Mouse (Mus musculus): ENCODE measurements at regions not wholly inside any gene's neighbourhood (a gene's known extent, or its start where the extent isn't known, plus 50 kb on each side); places are given as distances from the start of the nearest gene placed in this dataset.

DNA sequence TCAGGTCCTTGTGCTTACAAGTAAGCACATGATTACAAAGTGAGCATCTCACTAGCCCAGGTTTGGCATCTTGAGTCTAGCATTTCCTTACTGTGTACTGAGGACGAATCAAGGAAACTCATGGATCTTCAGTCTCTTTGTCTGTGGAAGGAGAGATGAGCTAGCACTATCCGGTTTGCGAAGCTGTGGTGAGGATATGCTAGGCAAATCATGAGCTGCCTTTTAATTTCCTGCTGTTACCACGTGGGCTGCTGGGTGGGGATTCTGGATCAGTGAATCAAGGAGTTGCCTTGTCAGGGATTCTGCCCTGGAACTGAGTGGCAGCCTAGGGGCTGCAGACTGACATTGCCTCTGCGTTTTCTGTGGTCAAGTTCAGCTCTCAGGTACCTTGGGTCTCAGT lies 167.3 kb downstream of the 1810013L24Rik start:
- Histone ChIP-seq H3K27ac (ENCODE audit: insufficient read depth, low read length) (no peak overlapping the region), H3K27me3 (ENCODE audit: control insufficient read depth, insufficient read depth, low read length) (no peaks in the 10 kb centered on the region), H3K4me3 (replicated peaks; ENCODE audit: insufficient read depth, low read depth, low read length) (no peak overlapping the region), H3K4me1 (ENCODE audit: control insufficient read depth, insufficient read depth, low read length) (no peaks in the 10 kb centered on the region)
- WGBS, result 77% methylated on average over 5 of the region's 5 CpGs
- no peak for DNase-seq
- TF ChIP-seq POLR2A (IDR thresholded peaks at IDR 0.05; ENCODE audit: borderline replicate concordance, insufficient read depth, low read length) (no peak), CTCF (IDR thresholded peaks at IDR 0.05; ENCODE audit: borderline replicate concordance, insufficient read depth, low read depth, low read length) (no peak)

GRCm38 (mm10) chr16:9004012-9004411 lies 174.1 kb downstream of the 1810013L24Rik start:
- Histone ChIP-seq H3K27me3 (ENCODE audit: control insufficient read depth, insufficient read depth, low read length) (no peaks in the 10 kb centered on the region), H3K4me1 (ENCODE audit: control insufficient read depth, insufficient read depth, low read length) (no peaks in the 10 kb centered on the region), H3K27ac (ENCODE audit: insufficient read depth, low read length) (no peak overlapping the region), H3K4me3 (replicated peaks; ENCODE audit: insufficient read depth, low read depth, low read length) (no peak overlapping the region)
- TF ChIP-seq POLR2A (IDR thresholded peaks at IDR 0.05; ENCODE audit: borderline replicate concordance, insufficient read depth, low read length) (no peak), CTCF (IDR thresholded peaks at IDR 0.05; ENCODE audit: borderline replicate concordance, insufficient read depth, low read depth, low read length) (no peak)
- WGBS, result 26% methylated on average over 6 of the region's 6 CpGs
- DNase-seq, result no peak

GRCm38 (mm10) chr16:9005933-9006332 lies 176.0 kb downstream of the 1810013L24Rik start:
- no peak for TF ChIP-seq CTCF (IDR thresholded peaks at IDR 0.05; ENCODE audit: borderline replicate concordance, insufficient read depth, low read depth, low read length)
- no peak for TF ChIP-seq POLR2A (IDR thresholded peaks at IDR 0.05; ENCODE audit: borderline replicate concordance, insufficient read depth, low read length)
- H3K4me1 ChIP-seq (ENCODE audit: control insufficient read depth, insufficient read depth, low read length), result no peaks in the 10 kb centered on the region
- H3K27me3 ChIP-seq (ENCODE audit: control insufficient read depth, insufficient read depth, low read length), result no peaks in the 10 kb centered on the region
- no peak overlapping the region for H3K27ac ChIP-seq (ENCODE audit: insufficient read depth, low read length)
- DNase-seq, result no peak
- H3K4me3 ChIP-seq (replicated peaks; ENCODE audit: insufficient read depth, low read depth, low read length), result no peak overlapping the region
- WGBS, result 38% methylated on average over 5 of the region's 5 CpGs

GRCm38 (mm10) chr16:9009361-9010083 lies 179.6 kb downstream of the 1810013L24Rik start:
- no peak for TF ChIP-seq POLR2A (IDR thresholded peaks at IDR 0.05; ENCODE audit: borderline replicate concordance, insufficient read depth, low read length)
- TF ChIP-seq CTCF (IDR thresholded peaks at IDR 0.05; ENCODE audit: borderline replicate concordance, insufficient read depth, low read depth, low read length), result peak; percentile 99
- Histone ChIP-seq H3K4me1 (ENCODE audit: control insufficient read depth, insufficient read depth, low read length) (no peaks in the 10 kb centered on the region), H3K4me3 (replicated peaks; ENCODE audit: insufficient read depth, low read depth, low read length) (no peak overlapping the region), H3K27ac (ENCODE audit: insufficient read depth, low read length) (no peak overlapping the region), H3K27me3 (ENCODE audit: control insufficient read depth, insufficient read depth, low read length) (no peaks in the 10 kb centered on the region)
- peak; percentile 73 to 83 for DNase-seq
- 19% methylated on average over 19 of the region's 19 CpGs for WGBS

DNA sequence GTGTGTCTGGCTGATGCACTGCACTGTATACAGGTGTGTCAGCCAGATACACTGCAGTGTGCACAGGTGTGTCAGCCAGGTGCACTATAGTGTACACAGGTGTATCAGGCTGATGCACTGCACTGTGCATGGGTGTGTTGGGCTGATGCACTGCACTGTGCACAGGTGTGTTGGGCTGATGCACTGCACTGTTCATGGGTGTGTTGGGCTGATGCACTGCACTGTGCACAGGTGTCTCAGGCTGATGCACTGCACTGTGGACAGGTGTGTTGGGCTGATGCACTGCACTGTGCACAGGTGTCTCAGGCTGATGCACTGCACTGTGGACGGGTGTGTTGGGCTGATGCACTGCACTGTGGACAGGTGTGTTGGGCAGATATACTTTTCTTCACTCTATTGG lies 181.2 kb downstream of the 1810013L24Rik start:
- WGBS, result 93% methylated on average over 1 of the region's 1 CpGs
- no peak for TF ChIP-seq POLR2A (IDR thresholded peaks at IDR 0.05; ENCODE audit: borderline replicate concordance, insufficient read depth, low read length)
- TF ChIP-seq CTCF (IDR thresholded peaks at IDR 0.05; ENCODE audit: borderline replicate concordance, insufficient read depth, low read depth, low read length), result no peak
- Histone ChIP-seq H3K4me3 (replicated peaks; ENCODE audit: insufficient read depth, low read depth, low read length) (no peak overlapping the region), H3K4me1 (ENCODE audit: control insufficient read depth, insufficient read depth, low read length) (no peaks in the 10 kb centered on the region), H3K27me3 (ENCODE audit: control insufficient read depth, insufficient read depth, low read length) (no peaks in the 10 kb centered on the region), H3K27ac (ENCODE audit: insufficient read depth, low read length) (no peak overlapping the region)
- DNase-seq, result no peak

DNA sequence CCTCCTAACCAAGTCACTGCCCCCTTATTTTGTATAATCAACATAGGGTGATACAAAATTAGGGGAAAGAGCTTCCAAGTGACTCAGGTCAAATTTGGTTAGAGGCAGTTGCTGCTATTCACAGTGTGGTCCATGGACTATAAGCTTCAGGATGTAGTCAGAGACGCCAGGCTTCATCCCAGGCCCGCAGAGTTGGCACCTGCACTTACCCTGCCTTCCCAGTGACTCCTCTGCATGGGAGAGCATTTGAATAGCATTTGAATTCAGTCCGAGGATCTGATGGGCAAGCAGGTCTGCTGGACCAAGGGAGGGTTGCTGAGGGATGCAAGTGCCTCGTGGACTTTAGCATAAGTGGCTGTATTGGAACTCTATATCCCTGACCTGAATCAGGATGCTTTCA lies 181.8 kb downstream of the 1810013L24Rik start:
- 43% methylated on average over 4 of the region's 4 CpGs for WGBS
- Histone ChIP-seq H3K27me3 (ENCODE audit: control insufficient read depth, insufficient read depth, low read length) (no peaks in the 10 kb centered on the region), H3K4me1 (ENCODE audit: control insufficient read depth, insufficient read depth, low read length) (no peaks in the 10 kb centered on the region), H3K27ac (ENCODE audit: insufficient read depth, low read length) (no peak overlapping the region), H3K4me3 (replicated peaks; ENCODE audit: insufficient read depth, low read depth, low read length) (no peak overlapping the region)
- no peak for DNase-seq
- TF ChIP-seq CTCF (IDR thresholded peaks at IDR 0.05; ENCODE audit: borderline replicate concordance, insufficient read depth, low read depth, low read length) (no peak), POLR2A (IDR thresholded peaks at IDR 0.05; ENCODE audit: borderline replicate concordance, insufficient read depth, low read length) (no peak)

DNA sequence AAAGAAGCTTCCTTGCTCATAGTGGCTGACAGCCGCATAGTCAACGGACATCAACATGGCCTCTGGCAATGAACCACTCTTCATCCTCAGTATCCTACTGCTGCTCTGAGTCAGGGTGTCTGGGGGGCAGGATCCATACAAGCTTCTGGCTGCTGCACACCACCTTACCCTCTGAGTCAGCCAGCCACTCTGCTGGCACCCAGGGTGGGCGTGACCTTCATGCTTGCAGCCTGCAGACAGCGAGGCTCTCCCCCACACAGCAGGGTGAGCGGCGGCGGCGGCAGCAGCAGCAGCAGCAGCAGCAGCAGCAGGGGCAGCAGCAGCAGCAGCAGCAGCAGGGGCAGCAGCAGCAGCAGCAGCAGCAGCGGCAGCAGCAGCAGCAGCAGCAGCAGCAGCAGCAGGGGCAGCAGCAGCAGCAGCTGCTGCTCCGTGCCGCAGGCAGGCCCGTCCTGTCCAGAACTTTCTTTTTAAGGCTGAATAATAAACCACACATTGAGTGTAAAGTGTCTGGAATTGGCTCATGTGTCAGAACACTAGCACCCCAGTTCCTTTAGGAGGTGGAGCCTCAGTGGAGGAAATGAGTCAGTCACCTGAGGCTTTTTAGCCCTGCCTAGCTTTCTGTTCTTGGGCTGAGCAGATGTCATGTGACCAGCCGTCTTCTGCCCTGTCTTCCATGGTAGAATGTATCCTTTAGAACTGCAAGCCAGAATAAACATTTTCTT lies 186.3 kb downstream of the 1810013L24Rik start:
- no peak for DNase-seq
- H3K27me3 ChIP-seq (ENCODE audit: control insufficient read depth, insufficient read depth, low read length), result no peaks in the 10 kb centered on the region
- WGBS, result 62% methylated on average over 13 of the region's 13 CpGs

DNA sequence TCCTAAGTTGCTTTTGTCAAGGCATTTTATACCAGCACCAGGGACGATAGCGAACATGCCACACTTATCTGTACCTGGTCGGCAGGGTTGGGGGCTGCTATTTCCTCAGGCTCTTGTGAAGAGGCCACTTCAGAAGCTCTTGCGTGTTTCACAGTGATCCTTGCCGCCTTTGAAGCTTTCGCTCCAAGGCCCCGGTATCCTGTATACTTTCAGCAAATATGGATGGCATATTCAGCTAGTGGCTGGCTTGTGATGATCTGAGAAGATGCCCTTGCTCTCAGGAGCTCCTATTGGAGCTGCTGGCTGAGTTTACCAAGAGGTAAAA lies 186.8 kb downstream of the 1810013L24Rik start:
- Histone ChIP-seq H3K27ac (ENCODE audit: insufficient read depth, low read length) (no peak overlapping the region), H3K4me1 (ENCODE audit: control insufficient read depth, insufficient read depth, low read length) (no peaks in the 10 kb centered on the region), H3K27me3 (ENCODE audit: control insufficient read depth, insufficient read depth, low read length) (no peaks in the 10 kb centered on the region), H3K4me3 (replicated peaks; ENCODE audit: insufficient read depth, low read depth, low read length) (no peak overlapping the region)
- WGBS, result 96% methylated on average over 7 of the region's 7 CpGs
- no peak for DNase-seq
- TF ChIP-seq CTCF (IDR thresholded peaks at IDR 0.05; ENCODE audit: borderline replicate concordance, insufficient read depth, low read depth, low read length) (no peak), POLR2A (IDR thresholded peaks at IDR 0.05; ENCODE audit: borderline replicate concordance, insufficient read depth, low read length) (no peak)

More for the DNA sequence above, 186.3 kb downstream of the 1810013L24Rik start:
- Histone ChIP-seq H3K4me3 (replicated peaks; ENCODE audit: insufficient read depth, low read depth, low read length) (no peak overlapping the region), H3K27ac (ENCODE audit: insufficient read depth, low read length) (no peak overlapping the region), H3K4me1 (ENCODE audit: control insufficient read depth, insufficient read depth, low read length) (no peaks in the 10 kb centered on the region)
- TF ChIP-seq CTCF (IDR thresholded peaks at IDR 0.05; ENCODE audit: borderline replicate concordance, insufficient read depth, low read depth, low read length) (no peak), POLR2A (IDR thresholded peaks at IDR 0.05; ENCODE audit: borderline replicate concordance, insufficient read depth, low read length) (no peak)
